Mouse (Mus musculus) ES-Bruce4 (cell line): ENCODE results near the gene Serpina3f. TPM values are rescaled to one million over a fixed set of nuclear protein-coding genes. Genes with fewer than 3 reads are reported as not detected.

Experiments used
- H3K27ac ChIP-seq: 2 replicates; pipeline ENCODE4 v1.5.1; 2012; ENCODE audit warnings: low read length, inconsistent platforms; ENCODE audit not compliant: insufficient read depth
- H3K27me3 ChIP-seq: 2 replicates; pipeline ENCODE4 v1.6.1; 2012; ENCODE audit warnings: mild to moderate bottlenecking, low read length, inconsistent platforms; ENCODE audit not compliant: control insufficient read depth, poor library complexity, insufficient read depth, severe bottlenecking
- H3K36me3 ChIP-seq: 2 replicates; pipeline ENCODE4 v1.6.1; 2012; ENCODE audit warnings: inconsistent platforms, mild to moderate bottlenecking, low read length, moderate library complexity; ENCODE audit not compliant: control insufficient read depth, poor library complexity, insufficient read depth, severe bottlenecking
- H3K4me1 ChIP-seq: one replicate; pipeline ENCODE4 v1.8.1; 2011; ENCODE audit warnings: low read length; ENCODE audit not compliant: control insufficient read depth, insufficient read depth
- H3K4me3 ChIP-seq: 2 replicates; pipeline ENCODE4 v1.5.1; 2011; ENCODE audit warnings: low read depth, mild to moderate bottlenecking, low read length
- H3K9ac ChIP-seq: 2 replicates; pipeline ENCODE4 v1.6.1; 2012; ENCODE audit warnings: low read depth, mild to moderate bottlenecking, inconsistent platforms; ENCODE audit not compliant: poor library complexity, severe bottlenecking
- H3K9me3 ChIP-seq: replicated peaks from 2 replicates; pipeline ENCODE4 v1.6.1; 2012; ENCODE audit warnings: mild to moderate bottlenecking, low read length, inconsistent platforms; ENCODE audit not compliant: control insufficient read depth, poor library complexity, insufficient read depth, severe bottlenecking
- CTCF ChIP-seq: IDR thresholded peaks from one replicate; pipeline ENCODE4 v1.8.1; 2011; ENCODE audit warnings: low read depth, low read length
- EP300 ChIP-seq: IDR thresholded peaks from 2 replicates; pipeline ENCODE4 v1.6.1; 2011; ENCODE audit warnings: low read depth, low read length; ENCODE audit not compliant: insufficient read depth
- POLR2A ChIP-seq: IDR thresholded peaks from one replicate; pipeline ENCODE4 v1.8.1; 2011; ENCODE audit warnings: low read length; ENCODE audit not compliant: insufficient read depth
- polyA plus RNA-seq: library from polyadenylated mRNA; stranded (reverse); fragments of >200 nt; gene quantifications from 2 replicates; pipeline ENCODE4 v1.2.4, GENCODE M21; 2011; ENCODE audit warnings: low read depth; ENCODE audit not compliant: missing spikeins, insufficient read depth, insufficient read length

The Serpina3f gene
- not detected in 2 replicates for polyA plus RNA-seq

DNA sequence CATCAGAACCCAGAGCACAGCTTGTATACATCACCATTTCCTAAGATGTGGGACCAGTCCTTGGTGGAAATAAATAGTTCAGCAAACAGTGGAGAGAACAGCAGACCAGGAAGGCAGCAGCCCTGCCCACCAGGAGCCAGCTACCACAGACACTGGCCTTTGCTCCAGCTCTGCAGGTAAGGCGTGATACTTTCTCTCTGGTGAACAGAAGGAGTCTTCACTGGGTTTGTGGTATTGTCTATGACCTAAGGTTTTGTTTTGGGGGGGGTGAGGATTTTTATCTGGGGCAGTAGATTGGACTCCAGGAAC, at the start of gene Serpina3f:
Gene Serpina3f (plus strand): TSS at position 100 of the 309 bp plus-strand sequence.
- Histone ChIP-seq H3K9me3 (no peaks in the 10 kb centered on the region), H3K4me1 (no peaks in the 10 kb centered on the region), H3K4me3 (no peak within 1 kb of the TSS), H3K27ac (no peak within 1 kb of the TSS), H3K27me3 (no peaks in the 10 kb centered on the region), H3K36me3 (no peaks in the 10 kb centered on the region), H3K9ac (no peak within 1 kb of the TSS)
- TF ChIP-seq CTCF: no peak
- TF ChIP-seq POLR2A: no peak
- TF ChIP-seq EP300: no peak

DNA sequence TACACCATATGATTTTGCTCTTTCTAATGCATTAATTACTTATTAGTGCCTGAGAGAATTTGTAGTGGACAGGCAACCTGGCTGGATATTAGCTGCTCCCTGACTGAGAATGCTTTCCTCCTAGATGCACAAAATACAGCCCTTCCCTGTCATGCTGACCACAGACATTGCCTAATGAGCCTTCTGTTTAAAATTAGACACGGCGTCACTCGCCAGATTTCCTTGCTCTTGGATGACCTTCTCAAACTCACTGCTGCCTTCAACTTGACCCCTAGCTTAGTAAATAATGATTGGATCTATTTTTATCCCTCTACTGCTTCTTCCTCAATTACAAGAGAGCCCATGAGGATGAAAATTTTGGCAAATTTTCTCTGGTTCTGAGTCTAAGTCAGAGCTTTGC, 39.6 kb upstream of the Serpina3f start:
- Histone ChIP-seq H3K27ac (no peak overlapping the region), H3K4me1 (no peaks in the 10 kb centered on the region), H3K9me3 (no peaks in the 10 kb centered on the region), H3K36me3 (no peaks in the 10 kb centered on the region), H3K4me3 (no peak overlapping the region), H3K27me3 (no peaks in the 10 kb centered on the region), H3K9ac (no peak overlapping the region)
- TF ChIP-seq CTCF: no peak
- no peak for TF ChIP-seq EP300
- no peak for TF ChIP-seq POLR2A

DNA sequence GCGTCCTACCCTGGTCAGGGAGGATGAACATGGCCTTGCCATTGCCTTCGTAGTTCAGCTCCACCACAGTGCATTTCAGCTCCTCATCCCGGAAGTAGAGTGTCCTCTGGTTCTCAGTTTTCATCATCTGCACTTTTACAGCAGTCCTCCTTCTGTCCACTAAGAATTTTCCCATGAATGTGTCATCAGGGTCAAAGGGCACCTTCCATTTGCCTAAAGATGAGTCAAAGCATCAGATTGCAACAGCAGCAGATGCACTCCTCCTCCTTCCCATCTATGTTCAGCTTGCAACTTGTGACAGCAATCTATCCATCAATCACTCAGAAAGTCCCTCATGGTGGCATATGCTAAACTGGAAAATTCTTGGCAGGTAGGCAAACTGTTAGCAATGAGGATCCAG, 38.7 kb upstream of the Serpina3f start:
- no peaks in the 10 kb centered on the region for H3K4me1 ChIP-seq
- no peak for TF ChIP-seq POLR2A
- no peak for TF ChIP-seq EP300
- no peak for TF ChIP-seq CTCF
- H3K9ac ChIP-seq: no peak overlapping the region
- H3K4me3 ChIP-seq: no peak overlapping the region
- no peaks in the 10 kb centered on the region for H3K9me3 ChIP-seq
- H3K27me3 ChIP-seq: no peaks in the 10 kb centered on the region
- no peak overlapping the region for H3K27ac ChIP-seq
- H3K36me3 ChIP-seq: no peaks in the 10 kb centered on the region

DNA sequence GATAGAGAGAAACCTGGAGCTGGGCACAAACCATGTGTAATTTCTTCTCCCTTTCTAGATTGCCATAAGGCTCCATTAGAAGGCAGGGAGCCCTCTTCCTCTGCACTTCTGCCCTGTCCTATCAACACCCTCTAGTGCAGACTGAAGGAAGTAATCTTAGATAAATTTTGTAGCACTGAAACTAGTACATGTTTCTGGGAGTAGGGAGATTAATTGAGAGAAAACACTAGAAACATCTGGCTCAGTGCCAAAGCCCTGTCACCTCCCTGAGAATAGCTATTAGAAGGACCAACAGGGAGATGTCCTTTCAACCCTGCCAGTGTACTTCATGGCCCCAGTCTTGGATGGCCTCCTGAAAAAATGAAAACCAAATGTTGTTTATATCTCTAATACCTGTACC, 35.8 kb upstream of the Serpina3f start:
- TF ChIP-seq EP300 (no peak), CTCF (no peak), POLR2A (no peak)
- H3K9ac ChIP-seq: no peak overlapping the region
- H3K9me3 ChIP-seq: no peaks in the 10 kb centered on the region
- H3K27ac ChIP-seq: no peak overlapping the region
- no peaks in the 10 kb centered on the region for H3K36me3 ChIP-seq
- H3K4me1 ChIP-seq: no peaks in the 10 kb centered on the region
- H3K27me3 ChIP-seq: no peaks in the 10 kb centered on the region
- H3K4me3 ChIP-seq: no peak overlapping the region

DNA sequence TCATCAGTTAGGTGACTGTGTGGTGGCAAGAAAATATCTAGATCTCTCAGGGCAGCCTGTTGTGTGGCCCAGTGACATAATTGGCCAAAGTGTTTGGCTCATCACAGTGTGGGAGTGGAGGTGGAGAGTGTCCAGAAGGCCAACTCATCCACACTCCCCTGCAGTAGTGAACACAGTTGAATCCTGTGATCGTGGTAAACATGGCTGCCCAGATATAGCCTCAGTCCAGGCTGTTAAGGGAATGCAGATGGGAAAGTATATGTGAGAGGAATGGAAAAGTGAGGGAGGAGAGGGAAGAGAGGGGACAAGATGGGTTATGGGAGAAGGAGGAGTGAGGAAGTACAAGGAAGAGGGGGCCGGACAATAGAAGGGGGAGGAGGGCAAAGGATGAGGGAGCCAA, 35.4 kb upstream of the Serpina3f start:
- H3K36me3 ChIP-seq: no peaks in the 10 kb centered on the region
- no peak overlapping the region for H3K9ac ChIP-seq
- H3K4me3 ChIP-seq: no peak overlapping the region
- no peaks in the 10 kb centered on the region for H3K4me1 ChIP-seq
- TF ChIP-seq CTCF (no peak), EP300 (no peak), POLR2A (no peak)
- no peak overlapping the region for H3K27ac ChIP-seq
- H3K9me3 ChIP-seq: no peaks in the 10 kb centered on the region
- H3K27me3 ChIP-seq: no peaks in the 10 kb centered on the region

DNA sequence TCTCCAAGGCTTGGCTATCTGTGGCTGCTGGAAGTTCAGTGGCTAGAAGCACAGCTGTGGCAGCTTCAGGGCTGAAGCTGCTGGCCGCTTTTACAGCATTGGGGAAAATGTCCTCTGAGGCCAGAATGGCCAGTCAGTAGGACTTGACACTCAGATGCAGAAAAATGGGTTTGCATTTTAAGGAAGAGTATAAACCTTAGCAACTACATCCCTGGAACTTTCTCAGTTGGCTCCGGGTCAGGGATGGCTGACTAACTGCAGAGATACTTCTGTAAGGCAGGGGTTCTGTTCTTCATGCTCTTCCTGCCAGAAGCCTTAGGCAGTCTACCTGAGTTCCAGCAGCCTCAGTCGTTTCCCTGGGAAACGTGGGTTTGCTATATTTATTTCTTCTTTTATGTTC, 29.3 kb upstream of the Serpina3f start:
- Histone ChIP-seq H3K4me3 (no peak overlapping the region), H3K4me1 (no peaks in the 10 kb centered on the region), H3K9ac (no peak overlapping the region), H3K27me3 (no peaks in the 10 kb centered on the region), H3K36me3 (no peaks in the 10 kb centered on the region), H3K9me3 (no peaks in the 10 kb centered on the region), H3K27ac (no peak overlapping the region)
- no peak for TF ChIP-seq EP300
- no peak for TF ChIP-seq POLR2A
- TF ChIP-seq CTCF: no peak

DNA sequence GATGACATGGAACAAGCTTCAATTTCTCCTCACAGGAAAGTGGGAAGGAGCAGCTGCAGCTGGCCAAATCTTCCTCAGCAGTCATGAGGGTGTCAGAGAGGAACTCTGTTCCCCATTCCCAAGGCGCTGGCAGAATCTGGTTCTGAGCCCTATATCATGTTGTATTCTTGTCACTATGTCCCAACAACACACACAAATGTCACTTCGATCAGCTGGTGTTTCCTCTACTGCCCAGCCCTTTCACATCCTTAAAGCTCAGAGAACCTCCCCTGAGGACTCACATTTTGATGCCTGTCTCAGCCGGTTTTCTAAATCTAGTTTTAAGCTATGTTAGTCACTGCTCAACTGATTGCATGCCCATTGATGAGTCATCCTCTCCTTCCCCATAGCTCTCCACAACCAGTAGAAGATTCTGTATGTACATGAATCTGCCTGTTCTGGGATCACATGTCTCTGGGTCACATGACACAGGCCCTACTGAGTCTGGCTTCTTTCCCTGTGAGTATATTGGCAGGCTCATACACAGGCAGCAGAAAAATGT, 28.2 kb upstream of the Serpina3f start:
- Histone ChIP-seq H3K9ac (no peak overlapping the region), H3K27ac (no peak overlapping the region), H3K9me3 (no peaks in the 10 kb centered on the region), H3K4me3 (no peak overlapping the region), H3K4me1 (no peaks in the 10 kb centered on the region), H3K27me3 (no peaks in the 10 kb centered on the region), H3K36me3 (no peaks in the 10 kb centered on the region)
- TF ChIP-seq EP300 (no peak), CTCF (no peak), POLR2A (no peak)
